Mouse (Mus musculus) right cerebral cortex, postnatal 14 days (tissue): ENCODE data around the gene Nfrkb.

Experiments used
- DNase-seq: peaks from one replicate; pipeline ENCODE4 v3.0.0; 2022

Nfrkb gene

DNA sequence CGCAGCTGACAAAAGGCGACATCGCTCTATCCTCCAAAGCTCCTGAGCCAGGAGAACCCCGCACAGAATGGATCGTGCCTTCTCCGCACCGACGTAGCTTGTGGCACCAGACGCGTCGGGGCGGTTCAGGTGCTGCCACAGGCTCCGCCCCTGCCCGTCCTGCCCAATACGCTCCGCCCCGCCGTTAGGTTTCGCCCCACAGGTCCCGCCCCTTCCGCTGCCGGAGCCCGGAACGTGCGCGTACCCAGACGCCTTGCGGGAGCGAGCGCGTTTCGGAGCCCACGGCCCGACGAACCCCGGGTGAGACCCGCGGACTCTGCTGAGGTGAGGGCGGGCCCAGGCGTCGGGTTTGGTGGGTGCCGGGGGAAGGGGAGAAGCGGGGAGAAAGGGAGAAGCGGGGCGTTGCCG is at the start of gene Nfrkb:
Gene Nfrkb, plus strand, starts transcription at position 246 of the 408 bp plus-strand sequence.
- peak; percentile 95 for DNase-seq

DNA sequence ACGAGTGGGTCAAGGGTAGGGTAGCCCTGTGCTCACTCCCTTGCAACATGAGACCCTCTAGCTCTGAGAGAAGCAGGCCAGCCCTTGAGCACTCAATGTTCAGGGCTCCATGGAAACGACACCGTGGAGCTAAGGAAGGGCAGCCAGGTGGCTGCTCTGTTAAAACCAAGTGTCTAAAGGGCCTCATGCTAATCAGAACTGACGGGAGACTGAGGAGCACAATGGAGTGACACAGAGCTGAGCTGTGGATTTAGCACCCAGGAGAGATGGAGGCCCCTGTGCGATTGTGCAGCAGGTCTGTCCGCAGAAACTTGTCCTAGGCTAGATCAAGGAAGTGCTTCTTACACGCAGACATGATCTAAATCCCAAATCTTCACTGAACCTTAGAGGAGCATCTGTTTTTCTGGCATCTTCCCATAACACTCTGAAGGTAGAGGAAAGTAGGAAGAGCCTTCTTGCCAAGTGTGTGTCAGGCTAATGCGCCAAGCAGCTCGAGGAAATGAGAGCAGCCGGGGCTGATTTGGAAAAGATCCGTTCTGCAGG is 41.6 kb upstream of the Nfrkb start:
- DNase-seq = no peak

- DNase-seq = no peak
Measured at GRCm38 (mm10) chr9:31346575-31347080, 39.4 kb upstream of the Nfrkb start.

- no peak for DNase-seq
Measured at GRCm38 (mm10) chr9:31348458-31348857, 37.5 kb upstream of the Nfrkb start.

DNA sequence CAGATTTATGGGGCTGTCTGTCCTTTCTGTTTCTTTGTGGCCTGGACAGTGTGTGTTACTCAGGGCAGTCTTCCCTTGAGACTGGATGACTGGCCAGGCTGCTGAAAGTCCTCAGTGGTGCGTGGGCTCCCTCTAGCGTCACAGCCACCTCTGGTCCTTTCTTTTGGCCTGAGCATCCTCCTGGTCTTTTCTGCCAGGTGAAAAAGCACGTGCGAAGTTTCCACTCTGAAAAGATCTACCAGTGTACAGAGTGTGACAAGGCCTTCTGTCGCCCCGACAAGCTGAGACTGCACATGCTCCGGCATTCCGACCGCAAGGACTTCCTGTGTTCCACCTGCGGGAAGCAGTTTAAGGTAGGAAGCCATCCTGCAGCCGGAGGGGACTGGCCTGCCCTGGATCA is 37.1 kb upstream of the Nfrkb start:
- peak; percentile 77 for DNase-seq

- no peak for DNase-seq
Measured at GRCm38 (mm10) chr9:31352716-31353115, 33.3 kb upstream of the Nfrkb start.

- no peak for DNase-seq
Measured at GRCm38 (mm10) chr9:31353518-31353917, 32.5 kb upstream of the Nfrkb start.

- no peak for DNase-seq
Measured at GRCm38 (mm10) chr9:31354051-31354450, 31.9 kb upstream of the Nfrkb start.

DNA sequence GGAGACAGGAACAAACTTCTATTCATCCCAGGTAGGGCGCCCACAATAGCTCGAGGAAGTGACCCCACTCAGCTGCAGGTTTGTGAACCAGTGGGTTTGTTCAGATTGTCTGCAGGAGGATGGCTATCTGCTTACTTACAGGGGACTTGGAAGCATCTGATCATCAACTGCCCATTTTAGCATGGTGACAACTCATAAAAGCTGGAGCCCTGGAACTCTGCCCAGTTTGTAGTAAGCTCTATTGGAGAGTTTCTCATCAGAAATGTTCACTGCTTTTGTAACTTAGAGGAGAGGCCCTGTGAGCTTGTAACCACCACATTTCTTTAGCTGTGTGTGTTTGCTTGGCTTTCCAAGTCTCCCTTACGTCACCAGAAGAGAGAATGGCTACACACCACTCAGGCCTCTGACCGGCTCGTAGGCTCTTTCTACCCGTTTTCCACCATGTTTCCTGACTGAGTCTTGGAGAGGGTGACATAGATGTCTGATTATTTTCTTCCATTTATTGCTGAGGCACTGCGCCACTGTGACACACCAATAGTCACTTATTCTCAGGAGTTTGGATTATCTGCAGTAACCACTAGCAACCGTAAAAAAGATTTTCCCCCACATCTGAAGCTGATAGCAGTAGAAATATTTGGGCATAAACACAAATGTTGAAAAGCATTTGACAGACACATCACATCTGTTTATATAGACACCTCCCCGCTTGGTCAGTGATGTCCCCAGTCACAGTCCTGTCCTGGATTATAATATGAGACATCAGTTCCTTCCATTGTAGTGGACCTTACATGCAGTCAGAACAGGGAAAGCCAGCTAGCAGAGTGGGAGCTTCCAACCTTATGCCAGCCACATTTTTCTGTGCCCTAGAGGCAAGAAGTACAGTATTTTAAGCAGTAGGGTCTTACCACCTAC is 22.0 kb upstream of the Nfrkb start:
- DNase-seq = peak; percentile 61

DNA sequence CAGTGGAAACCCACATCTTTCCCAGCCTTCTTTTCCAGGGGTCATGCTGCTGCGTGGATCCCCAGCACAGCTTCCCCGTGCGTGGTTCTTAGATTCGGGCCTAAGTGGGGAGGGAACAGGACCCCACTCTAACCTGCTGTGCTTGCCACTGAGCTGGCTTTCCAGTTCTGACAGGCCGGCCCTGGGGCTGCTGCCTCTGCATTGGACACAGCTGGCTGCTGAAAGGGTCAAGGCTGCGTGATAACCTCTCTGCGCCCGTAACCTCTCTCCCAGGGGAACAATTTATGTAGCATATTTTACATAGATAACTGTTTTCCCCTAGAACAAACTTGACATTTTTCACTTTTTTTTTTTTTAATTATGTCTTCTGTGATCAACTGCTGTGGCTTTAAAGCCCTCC is 20.9 kb upstream of the Nfrkb start:
- DNase-seq = no peak

- DNase-seq = no peak
Measured at GRCm38 (mm10) chr9:31371740-31372139, 14.3 kb upstream of the Nfrkb start.

DNA sequence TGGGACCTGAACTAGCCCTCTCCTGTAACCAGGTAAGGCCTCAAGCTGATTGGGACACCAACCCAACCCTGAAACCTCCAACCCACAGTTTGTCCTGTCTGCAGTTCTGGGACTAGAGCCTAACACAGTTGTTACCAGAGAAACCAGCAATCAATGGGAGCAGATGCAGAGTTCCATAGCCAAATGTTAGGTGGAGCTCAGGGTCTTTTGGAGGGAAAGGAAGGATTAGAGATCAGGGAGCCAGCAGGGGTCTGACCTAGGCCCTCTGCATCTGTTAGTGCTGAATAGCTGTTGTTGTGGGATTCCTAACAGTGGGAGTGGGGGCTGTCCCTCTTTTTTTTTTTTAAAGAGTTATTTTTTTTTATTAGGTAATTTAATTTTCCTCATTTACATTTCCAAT is 9.3 kb upstream of the Nfrkb start:
- DNase-seq = no peak

DNA sequence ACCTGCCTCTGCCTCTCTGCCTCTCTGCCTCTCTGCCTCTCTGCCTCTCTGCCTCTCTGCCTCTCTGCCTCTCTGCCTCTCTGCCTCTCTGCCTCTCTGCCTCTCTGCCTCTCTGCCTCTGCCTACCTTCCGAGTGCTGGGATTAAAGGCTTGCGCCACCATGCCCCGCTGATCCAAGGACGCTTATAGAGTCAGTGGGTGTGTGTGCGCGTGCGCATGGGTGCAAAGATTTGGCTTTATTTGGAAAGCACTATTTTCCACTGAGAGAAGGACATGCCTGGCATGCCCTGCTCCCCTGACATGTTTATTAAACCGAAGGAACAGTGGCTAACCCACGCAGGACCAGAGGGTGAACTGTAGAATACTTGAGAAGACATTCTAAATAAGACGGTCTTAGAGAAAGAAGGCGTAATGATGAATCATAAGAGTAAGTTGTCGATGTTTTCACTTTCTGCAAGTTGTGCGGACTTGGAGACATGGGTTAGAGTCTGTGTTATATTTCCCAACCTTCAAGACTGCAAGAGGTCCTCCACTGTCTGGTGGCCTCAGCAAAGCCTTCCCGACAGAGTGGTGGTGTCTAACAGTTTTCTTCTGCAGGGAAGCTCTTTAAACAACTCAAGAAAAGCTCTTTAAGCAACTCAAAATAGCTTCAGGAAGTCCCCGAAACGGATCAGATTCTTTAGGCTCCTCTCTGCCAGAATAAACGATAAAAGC is 1.0 kb upstream of the Nfrkb start:
- no peak for DNase-seq

GRCm38 (mm10) chr9:31385500-31385869 is 507 bp upstream of the Nfrkb start:
- DNase-seq = no peak

DNA sequence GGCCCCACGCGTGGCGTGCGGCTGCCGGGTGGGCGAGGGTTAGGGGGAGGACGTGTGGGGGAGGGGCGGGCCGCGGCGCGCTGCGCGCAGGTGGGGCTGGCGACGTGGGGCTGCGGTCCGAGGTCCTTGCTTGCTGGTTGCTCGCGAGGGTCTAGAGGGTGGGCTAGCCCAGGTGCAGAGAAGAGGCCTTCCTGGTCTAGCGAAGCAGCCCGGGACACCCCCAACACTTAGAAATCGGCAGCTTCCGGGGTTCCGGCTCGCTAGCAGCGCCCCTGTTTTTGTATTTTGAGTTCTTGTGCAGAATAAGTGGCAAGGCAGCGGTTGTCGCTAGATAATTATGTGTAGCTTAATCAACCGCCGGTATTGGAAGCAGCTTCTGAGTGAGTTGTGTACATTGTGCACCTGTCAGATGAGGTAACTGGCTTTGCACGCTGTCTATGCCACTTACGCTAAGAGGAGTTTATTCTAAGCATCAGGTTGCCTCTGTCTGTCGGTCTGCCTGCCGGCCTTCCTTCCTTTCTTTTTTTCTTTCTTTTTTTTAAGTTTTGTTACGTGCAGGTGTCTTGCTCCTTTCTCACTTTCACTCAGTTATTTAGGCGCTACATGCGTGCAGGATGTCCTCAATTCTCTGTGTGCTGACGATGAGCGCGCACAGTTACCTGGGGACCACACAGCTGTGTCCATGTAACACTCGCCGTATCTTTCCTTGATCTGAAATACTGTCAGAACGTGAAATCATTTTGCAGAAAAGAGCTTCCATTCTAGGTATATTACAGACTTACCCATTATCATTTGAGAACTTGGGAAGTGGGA is 582 bp downstream of the Nfrkb start:
- no peak for DNase-seq

- DNase-seq = no peak
Measured at GRCm38 (mm10) chr9:31387206-31387605, 1.2 kb downstream of the Nfrkb start.

DNA sequence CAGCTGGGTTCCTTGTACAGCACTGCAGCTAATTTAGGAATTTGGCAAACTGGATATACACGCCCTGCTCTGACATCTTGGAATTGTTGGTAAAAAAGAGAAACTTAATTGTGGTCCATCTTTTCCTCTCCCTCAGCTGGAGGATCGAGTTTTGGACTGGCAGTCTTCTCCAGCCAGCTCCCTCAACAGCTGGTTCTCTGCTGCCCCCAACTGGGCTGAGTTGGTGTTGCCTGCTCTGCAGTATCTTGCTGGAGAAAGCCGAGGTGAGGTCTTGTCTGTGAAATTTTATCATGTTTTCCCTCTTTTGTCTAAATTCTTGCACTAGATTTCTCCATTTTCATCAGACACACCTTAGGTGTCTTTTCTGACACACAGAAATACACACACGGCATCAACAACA is 14.4 kb downstream of the Nfrkb start:
- peak; percentile 78 for DNase-seq

- DNase-seq = no peak
Measured at GRCm38 (mm10) chr9:31404311-31404710, 18.3 kb downstream of the Nfrkb start.

DNA sequence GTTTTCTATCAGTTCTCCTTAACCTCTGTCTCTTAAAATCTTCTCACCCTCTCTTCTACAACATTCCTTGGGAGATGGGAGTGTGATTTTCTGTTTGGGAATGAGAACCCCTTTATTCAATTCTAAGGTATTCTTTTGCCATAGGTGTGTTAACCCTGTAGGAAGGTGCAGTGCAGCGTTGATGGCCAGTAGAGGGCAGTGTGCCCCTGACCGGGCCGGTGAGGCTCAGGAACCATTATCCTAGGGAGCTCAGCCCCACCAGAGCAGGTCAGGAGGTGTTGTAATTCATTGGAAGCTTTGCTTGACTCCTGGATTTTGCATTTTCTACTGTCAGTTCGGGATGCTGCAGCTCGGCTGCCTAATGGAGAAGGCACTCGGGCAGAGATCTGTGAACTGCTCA is 19.2 kb downstream of the Nfrkb start:
- DNase-seq = no peak

GRCm38 (mm10) chr9:31412165-31412564 is 26.2 kb downstream of the Nfrkb start:
- no peak for DNase-seq

DNA sequence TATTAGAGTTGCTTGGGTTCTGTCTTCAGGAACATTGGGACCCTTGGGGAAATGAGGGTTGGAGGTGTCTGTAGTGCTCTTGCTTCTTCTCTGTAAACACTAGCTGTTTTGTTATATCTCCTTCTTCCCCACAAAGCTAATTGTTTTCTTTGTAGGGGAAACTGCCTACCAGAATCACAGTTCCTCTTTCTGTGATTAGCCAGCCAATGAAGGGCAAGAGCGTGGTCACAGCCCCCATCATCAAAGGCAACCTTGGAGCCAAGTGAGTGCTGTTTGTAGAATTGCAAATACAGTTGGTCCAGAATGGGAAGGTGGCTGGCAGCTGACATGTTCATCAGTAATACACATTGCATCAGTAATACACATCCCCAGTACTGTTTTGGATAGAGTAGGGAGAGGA is 32.8 kb downstream of the Nfrkb start:
- no peak for DNase-seq

- DNase-seq = no peak
Measured at GRCm38 (mm10) chr9:31422143-31422542, 36.2 kb downstream of the Nfrkb start.

- DNase-seq = no peak
Measured at GRCm38 (mm10) chr9:31428971-31429370, 43.0 kb downstream of the Nfrkb start.
